Mouse (Mus musculus) neutrophil, adult 83 days (primary cell): ENCODE data around the gene C1qtnf4. TPM values are rescaled to one million over a fixed set of nuclear protein-coding genes. Genes with fewer than 3 reads are reported as not detected.

Experiments used
- total RNA-seq, 2 experiments: library from RNA; stranded (reverse); gene quantifications; one replicate each; pipeline ENCODE4 v1.2.4; 2023

The C1qtnf4 gene
- total RNA-seq = under 1 TPM in 1 of 2 experiments, not detected in 1; 0.26 TPM

DNA sequence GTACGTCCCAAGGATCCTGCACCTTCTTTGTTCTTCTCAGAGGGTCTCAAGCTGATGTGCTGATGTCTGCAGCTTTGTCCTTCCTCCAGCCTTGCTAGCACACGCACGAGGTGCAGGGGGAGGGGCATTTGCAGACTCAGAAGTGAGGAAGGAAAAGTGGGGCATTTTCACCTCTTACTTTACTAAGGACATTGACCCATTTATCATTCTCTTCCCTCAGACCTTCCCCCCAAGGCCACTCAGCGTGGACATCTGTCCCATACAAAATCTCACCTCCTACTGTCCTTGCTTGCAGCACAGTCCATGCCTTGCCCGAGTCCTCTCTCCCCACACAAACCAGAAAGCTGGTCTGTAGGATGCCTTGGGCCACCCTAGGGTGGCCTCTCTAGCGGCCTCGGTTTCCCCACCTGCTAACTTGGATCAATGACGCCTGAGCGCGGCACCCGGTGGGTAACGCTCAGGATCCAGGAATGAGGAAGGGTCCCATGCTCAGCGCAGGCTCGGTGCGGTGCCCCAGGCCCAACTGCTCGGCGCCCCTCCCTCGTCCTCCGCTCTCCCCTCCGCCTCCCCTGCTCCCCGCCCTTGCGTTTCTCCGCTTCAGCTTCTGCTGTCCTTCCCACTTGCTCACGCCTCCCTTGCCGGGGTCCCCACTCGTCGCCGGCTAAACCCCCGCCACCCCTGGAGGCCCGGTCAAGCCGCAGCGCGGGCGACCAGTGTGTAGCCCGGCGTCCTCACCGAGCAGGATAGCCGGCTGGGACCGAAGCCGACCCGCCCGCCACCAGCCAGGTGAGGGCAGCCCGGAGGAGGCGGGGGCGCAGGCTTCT is at the start of gene C1qtnf4:
Gene C1qtnf4, plus strand, starts transcription at position 643 of the 824 bp plus-strand sequence.

DNA sequence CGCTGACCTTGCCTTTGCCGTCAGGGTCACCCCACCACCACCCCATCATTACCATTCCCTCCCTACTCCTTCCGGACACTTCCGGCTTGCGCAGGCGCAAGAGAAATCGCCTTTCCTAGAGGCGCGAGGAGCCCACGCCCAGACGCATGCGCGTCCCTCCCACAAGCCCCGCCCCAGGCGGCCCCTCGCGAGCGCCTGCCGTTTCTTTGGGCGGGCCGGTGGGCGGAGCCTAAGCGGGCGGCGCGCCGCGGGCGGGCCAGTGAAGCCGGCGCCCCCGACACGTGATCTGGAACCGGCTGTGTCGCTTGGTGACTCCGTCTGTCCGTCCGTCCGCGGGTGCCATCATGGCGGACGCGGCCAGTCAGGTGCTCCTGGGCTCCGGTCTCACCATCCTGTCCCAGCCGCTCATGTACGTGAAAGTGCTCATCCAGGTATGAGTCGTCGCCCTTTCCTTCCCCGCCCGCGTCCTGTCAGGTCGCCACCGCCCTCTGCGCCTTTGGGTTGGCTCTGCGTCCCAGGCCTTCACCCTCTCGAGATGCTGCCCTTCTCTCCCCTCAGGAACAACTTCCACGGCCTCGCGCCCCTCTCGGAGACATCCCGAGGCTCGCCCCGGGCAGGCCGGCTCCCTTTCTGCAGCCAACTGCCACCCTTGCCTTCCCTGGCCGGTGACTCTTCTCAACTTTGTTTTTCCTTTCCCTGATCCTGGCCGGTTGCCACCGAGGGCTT is 38.5 kb upstream of the C1qtnf4 start, which contains the start of gene Mtch2:
Gene Mtch2, plus strand, starts transcription at position 201 of the 726 bp plus-strand sequence.

GRCm38 (mm10) chr2:90904076-90904855 is 18.6 kb downstream of the C1qtnf4 start, which contains the start of the genes Kbtbd4 and Ndufs3:
TSS of gene Kbtbd4 (plus strand) at chr2:90904740.
TSS of gene Ndufs3 (minus strand) at chr2:90904827.

Other genes with a start within 250 kb of the C1qtnf4 start
- gene Nup160, start 208.6 kb upstream of the C1qtnf4 start, total RNA-seq = 10 to 100 TPM; 33.0 to 34.0 TPM
- 100 to 1,000 TPM; 120 to 125 TPM for gene Fnbp4, start 140.5 kb upstream of the C1qtnf4 start, total RNA-seq
- gene Agbl2, start 103.1 kb upstream of the C1qtnf4 start, total RNA-seq = under 1 TPM; 0.09 to 0.38 TPM
- 10 to 100 TPM; 55.4 to 56.2 TPM for gene Mtch2, start 38.7 kb upstream of the C1qtnf4 start, total RNA-seq
- gene Kbtbd4, start 18.9 kb downstream of the C1qtnf4 start, total RNA-seq = 10 to 100 TPM; 14.0 to 18.6 TPM
- gene Ndufs3, start 19.0 kb downstream of the C1qtnf4 start, total RNA-seq = 10 to 100 TPM; 45.5 to 56.8 TPM
- 10 to 100 TPM; 47.8 to 52.2 TPM for gene Celf1, start 54.5 kb downstream of the C1qtnf4 start, total RNA-seq
- gene Rapsn, start 149.8 kb downstream of the C1qtnf4 start, total RNA-seq = under 1 TPM in 1 of 2 experiments, not detected in 1; 0.46 TPM
- 100 to 1,000 TPM in 1 of 2 experiments, 10 to 100 TPM in 1; 96.4 to 105 TPM for gene Psmc3, start 168.1 kb downstream of the C1qtnf4 start, total RNA-seq
- 10 to 100 TPM; 13.3 to 20.9 TPM for gene Slc39a13, start 184.6 kb downstream of the C1qtnf4 start, total RNA-seq
- 100 to 1,000 TPM; 437 to 465 TPM for gene Spi1, start 196.5 kb downstream of the C1qtnf4 start, total RNA-seq
- gene Mybpc3, start 232.3 kb downstream of the C1qtnf4 start, total RNA-seq = 1 to 10 TPM; 1.2 to 1.3 TPM